Mouse (Mus musculus) liver, adult 2 months (tissue): Measurements from ENCODE around the gene As3mt. TPM values are rescaled to one million over a fixed set of nuclear protein-coding genes. Genes with fewer than 3 reads are reported as not detected.
"Not testable (repeated sequence)": the region's sequence is repeated elsewhere in the genome, so short reads cannot be mapped to it uniquely, and the experiment has no call there.

Experiments
- DNase-seq: peaks from one replicate; pipeline ENCODE4 v3.0.0-alpha.2; 2011; ENCODE audit warnings: low read depth, low spot score; ENCODE audit errors: extremely low read depth
- H3K27ac ChIP-seq: fragments of 200-500 bp; replicated peaks from 2 replicates; pipeline ENCODE4 v1.5.1; 2012; ENCODE audit warnings: low read depth, mild to moderate bottlenecking, control low read depth, inconsistent platforms, low read length; ENCODE audit not compliant: insufficient read depth
- H3K27me3 ChIP-seq: fragments of 200-500 bp; 2 replicates; pipeline ENCODE4 v1.6.1; 2012; ENCODE audit warnings: mild to moderate bottlenecking, moderate library complexity, low read length, inconsistent platforms; ENCODE audit not compliant: control insufficient read depth, insufficient read depth
- H3K36me3 ChIP-seq: fragments of 200-500 bp; 2 replicates; pipeline ENCODE4 v1.6.1; 2012; ENCODE audit warnings: low read length, inconsistent platforms; ENCODE audit not compliant: control insufficient read depth, insufficient read depth
- H3K4me1 ChIP-seq: fragments of 200-500 bp; 2 replicates; pipeline ENCODE4 v1.6.1; 2011; ENCODE audit warnings: low read length; ENCODE audit not compliant: control insufficient read depth, insufficient read depth
- H3K4me3 ChIP-seq: fragments of 200-500 bp; 2 replicates; pipeline ENCODE4 v1.5.1; 2011; ENCODE audit warnings: low read depth, mild to moderate bottlenecking, control low read depth, low read length, moderate library complexity; ENCODE audit not compliant: insufficient read depth
- H3K79me2 ChIP-seq: fragments of 200-500 bp; 2 replicates; pipeline ENCODE4 v1.6.1; 2012; ENCODE audit warnings: inconsistent platforms, mild to moderate bottlenecking, low read length, moderate library complexity; ENCODE audit not compliant: control insufficient read depth, insufficient read depth
- H3K9ac ChIP-seq: fragments of 200-500 bp; 2 replicates; pipeline ENCODE4 v1.6.1; 2012; ENCODE audit warnings: low read depth, mild to moderate bottlenecking, control low read depth, inconsistent platforms, low read length
- CTCF ChIP-seq: fragments of 200-500 bp; IDR thresholded peaks from 2 replicates; pipeline ENCODE4 v1.5.1; 2011; ENCODE audit warnings: low read depth, low read length, control low read depth
- POLR2A ChIP-seq: fragments of 200-500 bp; IDR thresholded peaks from 2 replicates; pipeline ENCODE4 v1.6.1; 2011; ENCODE audit warnings: low read length, control low read depth; ENCODE audit not compliant: insufficient read depth; ENCODE audit errors: extremely low read depth
- WGBS: fragments of 180-500 bp; shearing (Covaris S2); methylation state at CpG from one replicate; pipeline ENCODE4 v1.1.7; 2018; 5-methylcytosine and 5-hydroxymethylcytosine counted together
- polyA plus RNA-seq: library from polyadenylated mRNA; depleted of rRNA; stranded (reverse); fragments of >200 nt; gene quantifications from 2 replicates; pipeline ENCODE4 v1.2.3, GENCODE M21; 2012
- total RNA-seq: library from RNA; depleted of rRNA; stranded (reverse); fragments of >200 nt; gene quantifications from 2 replicates; pipeline ENCODE4 v1.2.3, GENCODE M21; 2014

The As3mt gene
- total and polyA plus RNA-seq, 2 experiments = 19.3 to 67.9 TPM

DNA sequence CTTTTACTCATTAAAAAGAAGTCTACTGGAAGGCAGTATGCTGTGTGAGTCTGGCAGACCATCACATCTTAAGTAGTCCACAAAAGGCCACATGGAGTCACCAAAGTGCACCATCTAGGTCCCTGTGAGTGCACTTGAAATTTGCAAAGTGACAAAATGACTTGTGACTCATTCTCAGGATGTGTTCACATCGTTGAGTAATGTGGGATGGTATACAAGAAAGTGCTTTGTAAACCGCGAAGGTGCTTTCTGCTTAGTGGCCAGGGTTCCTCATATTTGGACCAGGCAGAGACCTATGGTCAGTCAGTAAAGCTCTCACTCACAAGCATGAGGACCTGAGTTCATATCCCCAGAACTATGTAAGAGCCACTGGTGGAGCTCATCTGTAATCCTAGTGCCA, 40.5 kb downstream of the As3mt start:
- 89% methylated on average over 3 of the region's 3 CpGs for WGBS
- no peak for DNase-seq
- no peaks in the 10 kb centered on the region for H3K27me3 ChIP-seq
- no peaks in the 10 kb centered on the region for H3K4me1 ChIP-seq
- no peak overlapping the region for H3K27ac ChIP-seq
- no peak overlapping the region for H3K4me3 ChIP-seq
- TF ChIP-seq POLR2A (no peak), CTCF (no peak)
- no peaks in the 10 kb centered on the region for H3K36me3 ChIP-seq
- no peak overlapping the region for H3K9ac ChIP-seq
- H3K79me2 ChIP-seq = no peaks in the 10 kb centered on the region

- DNase-seq = no peak
- H3K27ac ChIP-seq = no peak overlapping the region
- no peak overlapping the region for H3K4me3 ChIP-seq
- TF ChIP-seq CTCF (no peak), POLR2A (no peak)
- no peaks in the 10 kb centered on the region for H3K79me2 ChIP-seq
- no peaks in the 10 kb centered on the region for H3K36me3 ChIP-seq
- H3K27me3 ChIP-seq = no peaks in the 10 kb centered on the region
- no peak overlapping the region for H3K9ac ChIP-seq
- H3K4me1 ChIP-seq = no peaks in the 10 kb centered on the region
- 87% methylated on average over 5 of the region's 5 CpGs for WGBS
These were observed 45.0 kb downstream of the As3mt start for GRCm38 (mm10) chr19:46752235-46752634.

DNA sequence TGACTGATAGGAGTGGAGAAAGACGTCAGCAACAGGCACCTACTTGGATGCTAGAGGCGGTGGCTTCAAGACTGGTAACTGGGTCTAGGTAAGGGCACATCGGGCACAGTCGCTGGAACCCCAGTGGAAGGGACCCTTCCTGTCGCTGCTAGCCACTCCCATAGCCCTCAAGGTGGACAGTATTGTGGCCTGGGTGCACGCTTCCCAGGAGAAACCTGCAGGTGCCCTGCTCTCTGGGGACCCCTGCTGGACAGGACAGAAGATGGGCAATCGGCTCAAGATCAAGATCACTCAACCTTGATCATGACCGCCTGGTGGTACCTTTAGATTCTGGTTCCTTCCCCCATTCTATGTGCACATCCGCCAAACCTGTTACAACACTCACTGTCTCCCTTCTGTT, 47.8 kb downstream of the As3mt start:
- Histone ChIP-seq H3K79me2 (no peaks in the 10 kb centered on the region), H3K4me3 (no peak overlapping the region), H3K27ac (no peak overlapping the region), H3K27me3 (no peaks in the 10 kb centered on the region), H3K9ac (no peak overlapping the region), H3K36me3 (no peaks in the 10 kb centered on the region), H3K4me1 (no peaks in the 10 kb centered on the region)
- no peak for TF ChIP-seq POLR2A
- TF ChIP-seq CTCF = peak; percentile 84
- DNase-seq = no peak
- WGBS = 44% methylated on average over 9 of the region's 9 CpGs

- no peak overlapping the region for H3K4me3 ChIP-seq
- no peak overlapping the region for H3K9ac ChIP-seq
- no peaks in the 10 kb centered on the region for H3K79me2 ChIP-seq
- WGBS = 16% methylated on average over 4 of the region's 4 CpGs
- H3K36me3 ChIP-seq = no peaks in the 10 kb centered on the region
- no peaks in the 10 kb centered on the region for H3K27me3 ChIP-seq
- no peak overlapping the region for H3K27ac ChIP-seq
- no peaks in the 10 kb centered on the region for H3K4me1 ChIP-seq
- TF ChIP-seq POLR2A = no peak
- no peak for TF ChIP-seq CTCF
- peak; percentile 73 for DNase-seq
These were observed 49.0 kb downstream of the As3mt start for GRCm38 (mm10) chr19:46756221-46756620.

DNA sequence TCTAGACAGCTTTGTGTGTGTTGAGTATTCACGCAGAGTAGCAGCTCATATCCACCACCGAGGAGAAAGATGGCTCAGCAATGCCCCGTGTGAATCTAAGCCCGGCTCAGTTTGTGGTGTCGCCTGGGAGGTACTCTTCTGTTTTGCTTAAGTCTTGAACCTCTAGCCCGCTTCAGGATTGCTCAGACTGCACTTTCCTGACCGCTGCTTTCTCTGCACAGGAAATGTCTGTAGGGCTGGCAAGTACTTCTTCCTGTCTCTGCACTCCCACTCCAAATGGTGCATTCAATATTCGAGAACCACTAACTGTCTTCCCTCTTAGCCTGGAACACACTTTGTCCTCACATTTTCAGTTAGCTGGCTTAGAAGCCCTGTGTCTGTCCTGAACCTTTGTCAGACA, 51.8 kb downstream of the As3mt start:
- H3K27ac ChIP-seq = no peak overlapping the region
- 62% methylated on average over 8 of the region's 8 CpGs for WGBS
- no peaks in the 10 kb centered on the region for H3K27me3 ChIP-seq
- no peak overlapping the region for H3K4me3 ChIP-seq
- peaks cover 4% of the 10 kb centered on the region; the same call in 1 of the 2 replicates for H3K79me2 ChIP-seq
- H3K4me1 ChIP-seq = peaks cover 7% of the 10 kb centered on the region; the same call in 1 of the 2 replicates
- TF ChIP-seq CTCF (no peak), POLR2A (no peak)
- no peak overlapping the region for H3K9ac ChIP-seq
- no peak for DNase-seq
- H3K36me3 ChIP-seq = no peaks in the 10 kb centered on the region

DNA sequence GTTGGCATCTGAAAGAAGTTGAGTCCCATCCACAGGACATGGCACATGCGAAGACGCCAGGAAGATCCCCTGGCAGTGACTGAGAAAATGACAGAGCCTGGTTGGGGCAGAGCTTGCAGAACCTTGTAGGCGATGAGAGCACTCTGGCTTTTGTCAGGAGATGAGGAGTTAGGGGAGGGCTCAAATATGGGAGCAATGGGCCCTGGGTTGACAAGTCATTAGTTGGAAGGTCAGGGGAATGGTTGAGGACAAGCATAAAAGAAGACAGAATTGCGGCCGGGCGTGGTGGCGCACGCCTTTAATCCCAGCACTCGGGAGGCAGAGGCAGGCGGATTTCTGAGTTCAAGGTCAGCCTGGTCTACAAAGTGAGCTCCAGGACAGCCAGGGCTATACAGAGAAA, 52.7 kb downstream of the As3mt start:
- 88% methylated on average over 10 of the region's 10 CpGs for WGBS
- not testable (repeated sequence) for DNase-seq, H3K36me3 ChIP-seq, H3K79me2 ChIP-seq, H3K4me3 ChIP-seq, H3K27me3 ChIP-seq, H3K9ac ChIP-seq, H3K4me1 ChIP-seq, H3K27ac ChIP-seq
